Mouse (Mus musculus): ENCODE measurements around the gene Ptpre. TPM values are rescaled to one million over a fixed set of nuclear protein-coding genes. Genes with fewer than 3 reads are reported as not detected.
A peak's percentile ranks its signal among the peaks of the same experiment; 100 is the strongest.

Gene Ptpre
- polyA plus RNA-seq, 1 experiment from 2014 or later: 4.7 TPM

GRCm38 (mm10) chr7:135712534-135712933 lies 175.3 kb downstream of the Ptpre start:
- H3K4me3 ChIP-seq (ENCODE audit: low read depth, low read length): no peak overlapping the region
- H3K9ac ChIP-seq (ENCODE audit: low read depth, low read length): no peak overlapping the region
- WGBS: 63% methylated on average over 1 of the region's 1 CpGs
- TF ChIP-seq CTCF (IDR thresholded peaks at IDR 0.05; ENCODE audit: low read depth): no peak
- H3K9me3 ChIP-seq (ENCODE audit: control insufficient read depth): no peaks in the 10 kb centered on the region
- H3K27ac ChIP-seq (ENCODE audit: low read depth, low read length): no peak overlapping the region
- H3K4me1 ChIP-seq (replicated peaks; ENCODE audit: control insufficient read depth, insufficient read depth, low read length): peaks cover 3% of the 10 kb centered on the region; the same call in 1 of the 2 replicates
- no peaks in the 10 kb centered on the region for H3K27me3 ChIP-seq (replicated peaks; ENCODE audit: control insufficient read depth, insufficient read depth, low read length)
- H3K4me2 ChIP-seq (replicated peaks; ENCODE audit: low read depth): no peak overlapping the region
- H3K36me3 ChIP-seq (ENCODE audit: control insufficient read depth, insufficient read depth): 0 out of 2 replicates have a peak, but pooled peaks cover 7% of the 10 kb centered on the region
- ATAC-seq: no peak

DNA sequence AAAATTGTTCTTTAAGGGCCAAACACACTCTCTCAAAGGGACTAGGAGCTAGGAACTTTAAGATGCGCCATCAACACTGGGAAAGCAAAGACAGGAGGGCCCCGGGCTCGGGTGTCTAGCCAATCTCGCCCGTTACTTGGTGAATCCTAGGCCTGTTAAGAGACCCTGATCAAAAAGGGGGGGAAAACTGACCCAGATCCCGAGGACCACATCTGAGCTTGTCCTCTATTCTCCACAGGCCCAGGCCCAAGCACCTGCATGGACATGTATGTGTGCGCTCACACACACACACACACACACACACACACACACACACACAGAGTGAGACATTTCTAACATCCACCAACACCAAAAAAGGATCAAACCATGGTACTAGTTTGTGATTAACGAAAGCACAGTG lies 176.0 kb downstream of the Ptpre start:
- Histone ChIP-seq H3K36me3 (ENCODE audit: control insufficient read depth, insufficient read depth) (0 out of 2 replicates have a peak, but pooled peaks cover 7% of the 10 kb centered on the region), H3K27me3 (replicated peaks; ENCODE audit: control insufficient read depth, insufficient read depth, low read length) (no peaks in the 10 kb centered on the region), H3K4me3 (ENCODE audit: low read depth, low read length) (no peak overlapping the region), H3K9ac (ENCODE audit: low read depth, low read length) (no peak overlapping the region), H3K4me1 (replicated peaks; ENCODE audit: control insufficient read depth, insufficient read depth, low read length) (peaks cover 3% of the 10 kb centered on the region; the same call in 1 of the 2 replicates), H3K4me2 (replicated peaks; ENCODE audit: low read depth) (peak overlapping the region; percentile 83), H3K9me3 (ENCODE audit: control insufficient read depth) (no peaks in the 10 kb centered on the region), H3K27ac (ENCODE audit: low read depth, low read length) (no peak overlapping the region)
- ATAC-seq: no peak
- TF ChIP-seq CTCF (IDR thresholded peaks at IDR 0.05; ENCODE audit: low read depth): no peak
- WGBS: 74% methylated on average over 8 of the region's 8 CpGs

- ATAC-seq: no peak
- Histone ChIP-seq H3K4me1 (replicated peaks; ENCODE audit: control insufficient read depth, insufficient read depth, low read length) (peaks cover 3% of the 10 kb centered on the region; the same call in 1 of the 2 replicates), H3K9ac (ENCODE audit: low read depth, low read length) (peak overlapping the region; percentile 71), H3K4me3 (ENCODE audit: low read depth, low read length) (peak overlapping the region; percentile 94), H3K4me2 (replicated peaks; ENCODE audit: low read depth) (peak overlapping the region; percentile 83), H3K36me3 (ENCODE audit: control insufficient read depth, insufficient read depth) (no peaks in the 10 kb centered on the region), H3K9me3 (ENCODE audit: control insufficient read depth) (no peaks in the 10 kb centered on the region), H3K27me3 (replicated peaks; ENCODE audit: control insufficient read depth, insufficient read depth, low read length) (no peaks in the 10 kb centered on the region), H3K27ac (ENCODE audit: low read depth, low read length) (no peak overlapping the region; the same call in 1 of the 2 replicates)
- no peak for TF ChIP-seq CTCF (IDR thresholded peaks at IDR 0.05; ENCODE audit: low read depth)
- under 1% methylated on average over 7 of the region's 7 CpGs for WGBS
Measured at GRCm38 (mm10) chr7:135715166-135715565, 177.9 kb downstream of the Ptpre start.

DNA sequence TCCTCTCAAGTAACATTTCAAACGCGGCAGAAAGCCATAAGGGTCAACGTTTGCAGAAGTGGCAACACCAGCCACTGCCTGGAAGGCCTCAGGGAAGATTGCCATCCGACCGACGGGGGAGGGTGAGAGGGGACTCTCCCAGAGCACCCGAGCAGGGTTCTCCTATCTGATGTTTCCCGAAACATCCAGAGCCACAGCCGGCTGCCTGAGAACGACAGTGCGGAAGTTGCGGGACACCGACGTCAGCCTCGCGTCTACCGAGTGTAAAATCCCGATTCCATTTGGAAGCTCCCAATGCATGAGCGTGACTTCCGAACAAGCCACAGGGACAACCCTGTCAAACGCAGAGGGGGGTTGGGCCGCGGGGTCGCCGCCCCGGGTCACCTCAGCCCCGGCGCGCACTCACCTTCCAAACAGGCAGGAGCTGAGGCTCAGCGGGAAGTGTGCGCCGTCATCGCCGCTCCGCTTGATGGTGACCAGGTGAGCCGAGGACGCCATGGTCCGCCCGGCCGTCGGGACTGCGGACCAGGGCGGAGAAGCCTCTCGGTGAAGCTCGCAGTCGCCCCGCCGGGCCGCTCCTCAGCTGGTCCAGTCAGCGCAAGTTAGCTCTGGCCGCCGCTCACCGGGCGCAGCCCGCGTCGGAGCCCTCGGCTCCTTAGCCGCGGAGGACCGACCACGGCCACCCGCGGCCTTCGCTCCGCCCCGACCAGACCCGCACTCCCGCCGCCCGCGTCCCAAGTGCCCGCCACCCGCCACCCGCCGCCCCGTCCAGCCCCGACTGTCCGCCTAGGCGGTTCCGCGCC lies 178.6 kb downstream of the Ptpre start, which contains the start of gene Mki67:
Gene Mki67, minus strand, starts transcription at position 720 of the 803 bp plus-strand sequence.
- H3K9me3 ChIP-seq (ENCODE audit: control insufficient read depth): no peaks in the 10 kb centered on the region
- peak; percentile 67 for ATAC-seq
- H3K4me1 ChIP-seq (replicated peaks; ENCODE audit: control insufficient read depth, insufficient read depth, low read length): peaks cover 3% of the 10 kb centered on the region; the same call in 1 of the 2 replicates
- peak within 1 kb of the TSS; percentile 83 for H3K4me2 ChIP-seq (replicated peaks; ENCODE audit: low read depth)
- H3K4me3 ChIP-seq (ENCODE audit: low read depth, low read length): peak within 1 kb of the TSS; percentile 94
- peak within 1 kb of the TSS; percentile 71 for H3K9ac ChIP-seq (ENCODE audit: low read depth, low read length)
- no peaks in the 10 kb centered on the region for H3K27me3 ChIP-seq (replicated peaks; ENCODE audit: control insufficient read depth, insufficient read depth, low read length)
- no peak for TF ChIP-seq CTCF (IDR thresholded peaks at IDR 0.05; ENCODE audit: low read depth)
- WGBS: under 1% methylated on average over 80 of the region's 82 CpGs
- no peaks in the 10 kb centered on the region for H3K36me3 ChIP-seq (ENCODE audit: control insufficient read depth, insufficient read depth)
- H3K27ac ChIP-seq (ENCODE audit: low read depth, low read length): peak within 1 kb of the TSS; percentile 71

DNA sequence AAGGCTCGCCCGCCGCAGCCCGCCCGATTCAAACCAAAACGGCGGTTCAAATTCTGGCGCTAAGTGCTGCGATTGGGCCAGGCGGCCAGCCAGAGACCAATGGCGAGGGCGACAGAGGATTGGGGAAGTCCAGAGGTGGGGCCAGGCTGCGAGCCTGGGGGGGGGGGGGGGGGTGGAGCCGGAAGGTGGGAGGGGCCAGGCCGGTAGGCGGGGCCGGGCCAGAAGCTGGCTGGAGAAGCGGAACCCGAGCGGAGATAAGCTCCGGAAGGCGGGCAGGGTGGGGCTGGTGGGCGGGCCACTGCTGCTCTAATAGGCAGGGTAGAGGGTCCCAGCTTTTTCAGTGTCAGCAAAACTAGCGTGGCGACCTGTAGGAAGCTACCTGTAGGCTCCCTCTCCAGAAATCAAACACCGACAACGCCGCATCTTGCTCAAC lies 179.2 kb downstream of the Ptpre start:
- WGBS: 0% methylated on average over 27 of the region's 28 CpGs
- peak overlapping the region; percentile 71 for H3K9ac ChIP-seq (ENCODE audit: low read depth, low read length)
- H3K4me3 ChIP-seq (ENCODE audit: low read depth, low read length): peak overlapping the region; percentile 94
- TF ChIP-seq CTCF (IDR thresholded peaks at IDR 0.05; ENCODE audit: low read depth): no peak
- peak; percentile 98 for ATAC-seq
- H3K27me3 ChIP-seq (replicated peaks; ENCODE audit: control insufficient read depth, insufficient read depth, low read length): no peaks in the 10 kb centered on the region
- H3K4me2 ChIP-seq (replicated peaks; ENCODE audit: low read depth): peak overlapping the region; percentile 83
- peaks cover 3% of the 10 kb centered on the region; the same call in 1 of the 2 replicates for H3K4me1 ChIP-seq (replicated peaks; ENCODE audit: control insufficient read depth, insufficient read depth, low read length)
- H3K9me3 ChIP-seq (ENCODE audit: control insufficient read depth): no peaks in the 10 kb centered on the region
- H3K36me3 ChIP-seq (ENCODE audit: control insufficient read depth, insufficient read depth): no peaks in the 10 kb centered on the region
- H3K27ac ChIP-seq (ENCODE audit: low read depth, low read length): peak overlapping the region; percentile 71; the same call in 1 of the 2 replicates

DNA sequence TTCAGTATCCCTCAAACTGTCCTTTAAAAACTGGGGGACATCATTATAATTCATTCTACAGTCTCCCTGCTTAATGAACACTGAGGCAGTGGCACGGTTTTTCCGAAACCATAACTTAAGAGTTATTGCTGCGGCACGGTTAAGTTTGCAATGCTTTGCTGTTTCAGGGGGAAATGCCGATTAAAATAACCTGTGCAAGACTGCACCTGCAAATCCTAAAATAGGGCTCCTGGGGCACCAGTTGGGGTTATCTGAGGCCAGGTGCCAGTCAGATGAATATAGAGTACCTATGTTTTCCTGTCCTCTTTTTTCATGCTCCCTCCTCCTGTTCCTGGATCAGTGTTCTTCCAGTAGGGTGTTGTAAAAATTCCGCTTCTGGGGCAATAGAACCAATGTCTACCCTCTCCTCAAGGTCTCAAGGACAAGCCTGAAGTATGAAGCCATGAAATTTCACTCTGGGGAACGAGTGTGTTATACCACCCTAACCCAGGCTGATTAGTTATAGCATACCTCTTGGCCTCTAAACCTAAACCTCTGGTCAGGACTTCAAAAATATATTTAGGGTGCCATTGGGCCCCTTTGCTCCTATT lies 179.8 kb downstream of the Ptpre start:
- Histone ChIP-seq H3K4me1 (replicated peaks; ENCODE audit: control insufficient read depth, insufficient read depth, low read length) (peaks cover 3% of the 10 kb centered on the region; the same call in 1 of the 2 replicates), H3K9ac (ENCODE audit: low read depth, low read length) (no peak overlapping the region), H3K27ac (ENCODE audit: low read depth, low read length) (no peak overlapping the region), H3K36me3 (ENCODE audit: control insufficient read depth, insufficient read depth) (no peaks in the 10 kb centered on the region), H3K4me3 (ENCODE audit: low read depth, low read length) (peak overlapping the region; percentile 94), H3K27me3 (replicated peaks; ENCODE audit: control insufficient read depth, insufficient read depth, low read length) (no peaks in the 10 kb centered on the region), H3K4me2 (replicated peaks; ENCODE audit: low read depth) (peak overlapping the region; percentile 83), H3K9me3 (ENCODE audit: control insufficient read depth) (no peaks in the 10 kb centered on the region)
- no peak for TF ChIP-seq CTCF (IDR thresholded peaks at IDR 0.05; ENCODE audit: low read depth)
- WGBS: 36% methylated on average over 7 of the region's 7 CpGs
- no peak for ATAC-seq

Data from intestine, postnatal 0 days (tissue).